Comparison of ENCODE assay signal across 23 mouse cellular contexts in genomic region chr2:168337611-168338010, GRCm38 (mm10). TPM values are rescaled to one million over a fixed set of nuclear protein-coding genes. Genes with fewer than 3 reads are reported as not detected.
DNase-seq lines count a peak whose midpoint lies in the region; ATAC-seq and TF ChIP-seq lines count a peak whose summit lies in the region.
"Had no signal": no experiment of that assay in that cellular context is flagged by ENCODE, and none has a peak within 500 bp of the region (broad histone marks: within the 10 kb centered on the region; RNA-seq: fewer than 3 reads in every experiment).

No protein-coding gene starts in this region.

- ATAC-seq in kidney, embryonic 15.5 days (replicated peaks; ENCODE audit: low FRiP score): no peak
- ATAC-seq in lung, embryonic 16.5 days (ENCODE audit: low read depth): peak; percentile 34
- ATAC-seq: inflammation-experienced regulatory T-cells, adult 6 months had no signal

- H3K27me3 ChIP-seq in kidney, adult 2 months (replicated peaks; ENCODE audit: control insufficient read depth, insufficient read depth, low read length): no peaks in the 10 kb centered on the region
- H3K27me3 ChIP-seq in kidney, embryonic 15.5 days: no peaks in the 10 kb centered on the region
- H3K27me3 ChIP-seq in lung, embryonic 16.5 days (ENCODE audit: control insufficient read depth, insufficient read depth, low read depth, low read length): no peaks in the 10 kb centered on the region
- H3K27me3 ChIP-seq: liver, embryonic 13.5 days; lung, embryonic 15.5 days; neural tube, embryonic 13.5 days had no signal

- no peaks in the 10 kb centered on the region for H3K36me3 ChIP-seq in kidney, adult 2 months (ENCODE audit: control insufficient read depth, insufficient read depth, low read length)
- H3K36me3 ChIP-seq in kidney, embryonic 15.5 days: no peaks in the 10 kb centered on the region
- H3K36me3 ChIP-seq in lung, embryonic 16.5 days (ENCODE audit: control insufficient read depth, insufficient read depth, low read length): no peaks in the 10 kb centered on the region
- H3K36me3 ChIP-seq: forebrain, embryonic 10.5 days; hindbrain, embryonic 13.5 days; liver, embryonic 13.5 days; lung, embryonic 15.5 days; midbrain, embryonic 15.5 days; neural tube, embryonic 13.5 days had no signal

- no peak overlapping the region for H3K4me2 ChIP-seq in kidney, embryonic 15.5 days
- no peak overlapping the region for H3K4me2 ChIP-seq in lung, embryonic 16.5 days (ENCODE audit: low read depth, low read length)
- H3K4me2 ChIP-seq: hindbrain, embryonic 13.5 days; liver, embryonic 13.5 days; lung, embryonic 15.5 days; neural tube, embryonic 13.5 days had no signal

- H3K9ac ChIP-seq in kidney, embryonic 15.5 days: no peak overlapping the region
- H3K9ac ChIP-seq in lung, embryonic 16.5 days (ENCODE audit: low read length): no peak overlapping the region
- H3K9ac ChIP-seq: hindbrain, embryonic 13.5 days; liver, embryonic 13.5 days; lung, embryonic 15.5 days; midbrain, embryonic 15.5 days; neural tube, embryonic 13.5 days had no signal

- WGBS in kidney, adult 2 months: 48% methylated on average over 3 of the region's 3 CpGs
- 60% methylated on average over 3 of the region's 3 CpGs for WGBS in kidney, embryonic 15.5 days
- 45% methylated on average over 3 of the region's 3 CpGs for WGBS in lung, embryonic 16.5 days

- TF ChIP-seq CTCF in kidney, adult 2 months (conservative IDR thresholded peaks at IDR 0.05; ENCODE audit: insufficient read depth, insufficient read length, low read depth, low read length): no peak
- TF ChIP-seq CTCF in layer of hippocampus, adult 2 months (conservative IDR thresholded peaks at IDR 0.05): no peak

- H3K9me3 ChIP-seq in kidney, embryonic 15.5 days (replicated peaks): no peaks in the 10 kb centered on the region
- H3K9me3 ChIP-seq in lung, embryonic 16.5 days (ENCODE audit: control insufficient read depth, low read length): no peaks in the 10 kb centered on the region
- H3K9me3 ChIP-seq: forebrain, embryonic 10.5 days; hindbrain, embryonic 13.5 days; liver, embryonic 13.5 days; lung, embryonic 15.5 days; midbrain, embryonic 15.5 days; neural tube, embryonic 13.5 days had no signal

- TF ChIP-seq POLR2A in kidney, adult 2 months (IDR thresholded peaks at IDR 0.05; ENCODE audit: low read depth, low read length): no peak

- H3K4me1 ChIP-seq in kidney, adult 2 months (ENCODE audit: control insufficient read depth, insufficient read depth, low read length): no peaks in the 10 kb centered on the region
- peaks cover 14% of the 10 kb centered on the region for H3K4me1 ChIP-seq in kidney, embryonic 15.5 days
- H3K4me1 ChIP-seq in lung, embryonic 16.5 days (replicated peaks; ENCODE audit: control insufficient read depth, insufficient read depth, low read length): peaks cover 20% of the 10 kb centered on the region
- H3K4me1 ChIP-seq: liver, embryonic 13.5 days had no signal

- DNase-seq in gastrocnemius, postnatal 25 days: peak; percentile 44
- DNase-seq in gastrocnemius, postnatal 4 days (ENCODE audit: low spot score in 2 of 2): no peak
- peak; percentile 38 for DNase-seq in kidney, adult 2 months
- peak; percentile 58 for DNase-seq in lung, postnatal 14 days
- DNase-seq in right cerebral cortex, postnatal 10 days (ENCODE audit: low spot score in 2 of 2): no peak
- no peak for DNase-seq in layer of hippocampus, adult 2 months (ENCODE audit: low spot score in 2 of 2)
- DNase-seq: adrenal gland, postnatal 25 days; cerebellum, adult 9-11 months; kidney, postnatal 4 days; liver, embryonic 13.5 days; retina, postnatal 1 day; thymus, adult 2 months; thymus, postnatal 4 days had no signal

- H3K27ac ChIP-seq in kidney, adult 2 months (ENCODE audit: insufficient read depth, low read depth, low read length): no peak overlapping the region
- H3K27ac ChIP-seq in kidney, embryonic 15.5 days: no peak overlapping the region
- H3K27ac ChIP-seq in lung, embryonic 16.5 days (ENCODE audit: low read length): no peak overlapping the region
- no peak overlapping the region; the same call in 1 of the 2 replicates for H3K27ac ChIP-seq in layer of hippocampus, adult 2 months
- H3K27ac ChIP-seq: forebrain, embryonic 10.5 days; heart, adult 2 months; hindbrain, embryonic 13.5 days; liver, embryonic 13.5 days; lung, embryonic 15.5 days; neural tube, embryonic 13.5 days had no signal

- no peak overlapping the region for H3K4me3 ChIP-seq in kidney, adult 2 months (ENCODE audit: insufficient read depth, low read depth, low read length)
- H3K4me3 ChIP-seq in kidney, embryonic 15.5 days (replicated peaks): no peak overlapping the region
- no peak overlapping the region for H3K4me3 ChIP-seq in lung, embryonic 16.5 days (ENCODE audit: low read length)
- no peak overlapping the region for H3K4me3 ChIP-seq in layer of hippocampus, adult 2 months
- H3K4me3 ChIP-seq: forebrain, embryonic 10.5 days; heart, adult 2 months; hindbrain, embryonic 13.5 days; liver, embryonic 13.5 days; lung, embryonic 15.5 days; midbrain, embryonic 15.5 days; myocyte; neural tube, embryonic 13.5 days had no signal

RNA-seq across cellular contexts. Expression of gene Kcng1, which starts 56.1 kb away (rescaled TPM):
- total RNA-seq in gastrocnemius, postnatal 25 days (2021): under 1 TPM; 0.21 to 0.26 TPM
- total RNA-seq in gastrocnemius, postnatal 4 days (2021): under 1 TPM; 0.10 to 0.20 TPM
- 0.77 and 0.95 TPM in 2 replicates for polyA plus RNA-seq in kidney, adult 2 months (2012; rRNA removed)
- 0.99 and 3.1 TPM in 2 replicates for polyA plus RNA-seq in kidney, embryonic 15.5 days (2015; fragmentation: Nextera tagmentation; extraction: Ambion mirVana)
- 0.19 and 0.20 TPM in 2 replicates for polyA plus RNA-seq in lung, embryonic 16.5 days (2015; fragmentation: Nextera tagmentation; extraction: Ambion mirVana)
- 10 to 100 TPM; 37.9 to 39.8 TPM for total RNA-seq in layer of hippocampus, adult 2 months (2021)
- total RNA-seq: heart, adult 2 months had no signal
- polyA plus RNA-seq: inflammation-experienced regulatory T-cells, adult 6 months; myocyte had no signal

Comparison
In these comparisons a context has a peak if more than half of its experiments do, and no peak if none do; other contexts are left out.
1. DNase-seq: peak in gastrocnemius, postnatal 25 days (single experiment), kidney, adult 2 months (single experiment) and lung, postnatal 14 days (single experiment); none in gastrocnemius, postnatal 4 days (0 of 2), right cerebral cortex, postnatal 10 days (0 of 2) and layer of hippocampus, adult 2 months (0 of 2).
2. RNA of gene Kcng1, which starts 56.1 kb away (total RNA-seq): 37.9 to 39.8 TPM in layer of hippocampus, adult 2 months; 0.21 to 0.26 TPM in gastrocnemius, postnatal 25 days and 0.10 to 0.20 TPM in gastrocnemius, postnatal 4 days; every median in the first group is over 10 times any median in the second.